Mouse (Mus musculus): ENCODE measurements around the gene Scfd2. TPM values are rescaled to one million over a fixed set of nuclear protein-coding genes. Genes with fewer than 3 reads are reported as not detected.

Scfd2 gene
- polyA plus RNA-seq, 1 experiment from 2014 or later: 12.9 TPM

- no peaks in the 10 kb centered on the region for H3K9me3 ChIP-seq (replicated peaks; ENCODE audit: control insufficient read depth, low read length)
- peaks cover 5% of the 10 kb centered on the region; the same call in 1 of the 2 replicates for H3K4me1 ChIP-seq (ENCODE audit: control insufficient read depth, insufficient read depth, low read length)
- ATAC-seq (replicated peaks; ENCODE audit: insufficient number of reproducible peaks, low FRiP score, low TSS enrichment): no peak
- H3K9ac ChIP-seq (ENCODE audit: low read depth, low read length): no peak overlapping the region
- H3K4me3 ChIP-seq (ENCODE audit: low read depth, low read length): no peak overlapping the region
- H3K36me3 ChIP-seq (ENCODE audit: control insufficient read depth, insufficient read depth, low read length): no peaks in the 10 kb centered on the region
- no peaks in the 10 kb centered on the region for H3K27me3 ChIP-seq (ENCODE audit: control insufficient read depth, insufficient read depth, low read length)
- no peak overlapping the region for H3K4me2 ChIP-seq
- 77% methylated on average over 10 of the region's 10 CpGs for WGBS (ENCODE audit: insufficient replicate concordance)
- no peak overlapping the region for H3K27ac ChIP-seq (ENCODE audit: low read depth, low read length)
Observed at GRCm38 (mm10) chr5:74447517-74448334, 83.8 kb downstream of the Scfd2 start.

DNA sequence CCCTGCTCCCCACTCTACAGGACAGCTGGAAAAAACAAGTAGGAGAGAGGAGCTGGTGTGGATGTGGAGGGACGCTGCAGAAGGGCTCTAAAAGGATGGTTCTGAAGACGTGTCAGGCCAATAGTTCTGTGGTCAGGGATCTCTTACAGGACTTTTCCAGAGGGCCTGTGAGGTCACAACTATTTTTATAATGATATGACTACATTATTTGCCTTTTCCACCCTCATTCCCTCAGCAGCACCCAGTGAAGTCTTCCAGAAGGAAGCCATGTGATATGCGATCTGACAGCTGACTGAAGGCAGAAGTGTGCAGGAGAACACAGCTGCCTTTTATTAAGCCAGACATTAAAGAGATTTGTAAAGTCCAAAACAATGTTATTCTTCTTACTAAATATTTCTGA is 85.7 kb downstream of the Scfd2 start:
- Histone ChIP-seq H3K36me3 (ENCODE audit: control insufficient read depth, insufficient read depth, low read length) (no peaks in the 10 kb centered on the region), H3K27me3 (ENCODE audit: control insufficient read depth, insufficient read depth, low read length) (no peaks in the 10 kb centered on the region), H3K9ac (ENCODE audit: low read depth, low read length) (no peak overlapping the region), H3K4me1 (ENCODE audit: control insufficient read depth, insufficient read depth, low read length) (peaks cover 5% of the 10 kb centered on the region; the same call in 1 of the 2 replicates), H3K4me2 (no peak overlapping the region), H3K9me3 (replicated peaks; ENCODE audit: control insufficient read depth, low read length) (no peaks in the 10 kb centered on the region), H3K4me3 (ENCODE audit: low read depth, low read length) (no peak overlapping the region), H3K27ac (ENCODE audit: low read depth, low read length) (0 out of 2 replicates have a peak overlapping the region, but pooled peaks have one; percentile 12)
- ATAC-seq (replicated peaks; ENCODE audit: insufficient number of reproducible peaks, low FRiP score, low TSS enrichment): no peak
- WGBS (ENCODE audit: insufficient replicate concordance): 43% methylated on average over 3 of the region's 3 CpGs

- ATAC-seq (replicated peaks; ENCODE audit: insufficient number of reproducible peaks, low FRiP score, low TSS enrichment): no peak
- 70% methylated on average over 8 of the region's 8 CpGs for WGBS (ENCODE audit: insufficient replicate concordance)
- H3K27me3 ChIP-seq (ENCODE audit: control insufficient read depth, insufficient read depth, low read length): no peaks in the 10 kb centered on the region
- H3K4me1 ChIP-seq (ENCODE audit: control insufficient read depth, insufficient read depth, low read length): no peaks in the 10 kb centered on the region
- no peaks in the 10 kb centered on the region for H3K9me3 ChIP-seq (replicated peaks; ENCODE audit: control insufficient read depth, low read length)
- H3K27ac ChIP-seq (ENCODE audit: low read depth, low read length): no peak overlapping the region
- no peak overlapping the region for H3K9ac ChIP-seq (ENCODE audit: low read depth, low read length)
- no peak overlapping the region for H3K4me2 ChIP-seq
- no peak overlapping the region for H3K4me3 ChIP-seq (ENCODE audit: low read depth, low read length)
- H3K36me3 ChIP-seq (ENCODE audit: control insufficient read depth, insufficient read depth, low read length): no peaks in the 10 kb centered on the region
Observed at GRCm38 (mm10) chr5:74438353-74438752, 93.2 kb downstream of the Scfd2 start.

- no peaks in the 10 kb centered on the region for H3K27me3 ChIP-seq (ENCODE audit: control insufficient read depth, insufficient read depth, low read length)
- WGBS (ENCODE audit: insufficient replicate concordance): 35% methylated on average over 9 of the region's 9 CpGs
- ATAC-seq (replicated peaks; ENCODE audit: insufficient number of reproducible peaks, low FRiP score, low TSS enrichment): no peak
Observed at GRCm38 (mm10) chr5:74433580-74434147, 97.9 kb downstream of the Scfd2 start.

DNA sequence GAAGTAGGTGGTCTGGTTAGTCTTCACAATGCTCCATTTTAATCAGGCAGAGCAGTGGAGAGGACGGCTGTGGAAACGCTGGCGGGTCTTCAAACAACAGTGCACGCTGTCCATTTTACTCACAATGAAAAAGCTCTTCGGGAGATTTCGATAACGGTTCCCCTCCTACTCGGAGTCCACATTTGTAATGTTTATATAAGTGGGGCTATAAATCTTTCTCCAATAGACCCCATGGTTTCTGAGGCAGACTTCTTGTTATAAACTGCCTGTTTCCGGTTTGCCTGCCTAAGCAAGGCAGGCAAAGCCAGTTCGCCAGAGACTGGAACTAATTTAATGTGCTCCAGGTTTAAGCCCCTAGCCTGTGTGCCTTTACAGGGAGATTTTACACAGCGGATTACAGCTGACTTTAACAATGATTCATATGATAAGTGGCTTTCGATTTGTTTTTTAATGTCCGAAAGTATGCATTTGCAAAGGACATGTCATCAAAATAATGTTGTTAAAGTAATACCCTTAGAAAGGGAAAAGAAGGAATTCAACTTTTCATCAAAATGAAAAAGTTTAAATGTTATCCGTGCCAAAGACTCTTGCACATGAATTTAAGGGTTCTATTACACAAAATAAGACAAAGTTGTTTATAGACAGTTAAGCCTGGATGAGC is 98.5 kb downstream of the Scfd2 start:
- H3K4me2 ChIP-seq: no peak overlapping the region
- ATAC-seq (replicated peaks; ENCODE audit: insufficient number of reproducible peaks, low FRiP score, low TSS enrichment): no peak

More at GRCm38 (mm10) chr5:74433580-74434147, 97.9 kb downstream of the Scfd2 start:
- Histone ChIP-seq H3K36me3 (ENCODE audit: control insufficient read depth, insufficient read depth, low read length) (no peaks in the 10 kb centered on the region), H3K4me3 (ENCODE audit: low read depth, low read length) (no peak overlapping the region), H3K4me2 (peak overlapping the region; percentile 22; the same call in 1 of the 2 replicates), H3K9ac (ENCODE audit: low read depth, low read length) (no peak overlapping the region), H3K9me3 (replicated peaks; ENCODE audit: control insufficient read depth, low read length) (no peaks in the 10 kb centered on the region), H3K4me1 (ENCODE audit: control insufficient read depth, insufficient read depth, low read length) (no peaks in the 10 kb centered on the region), H3K27ac (ENCODE audit: low read depth, low read length) (peak overlapping the region; percentile 31; the same call in 1 of the 2 replicates)

GRCm38 (mm10) chr5:74420615-74421132 is 110.9 kb downstream of the Scfd2 start:
- 50% methylated on average over 5 of the region's 5 CpGs for WGBS (ENCODE audit: insufficient replicate concordance)
- H3K4me2 ChIP-seq: no peak overlapping the region
- H3K36me3 ChIP-seq (ENCODE audit: control insufficient read depth, insufficient read depth, low read length): no peaks in the 10 kb centered on the region
- H3K9me3 ChIP-seq (replicated peaks; ENCODE audit: control insufficient read depth, low read length): no peaks in the 10 kb centered on the region
- H3K4me3 ChIP-seq (ENCODE audit: low read depth, low read length): no peak overlapping the region
- no peak overlapping the region for H3K9ac ChIP-seq (ENCODE audit: low read depth, low read length)
- no peak overlapping the region for H3K27ac ChIP-seq (ENCODE audit: low read depth, low read length)
- H3K4me1 ChIP-seq (ENCODE audit: control insufficient read depth, insufficient read depth, low read length): peaks cover 3% of the 10 kb centered on the region; the same call in 1 of the 2 replicates
- ATAC-seq (replicated peaks; ENCODE audit: insufficient number of reproducible peaks, low FRiP score, low TSS enrichment): no peak
- no peaks in the 10 kb centered on the region for H3K27me3 ChIP-seq (ENCODE audit: control insufficient read depth, insufficient read depth, low read length)

More for the DNA sequence above, 98.5 kb downstream of the Scfd2 start:
- Histone ChIP-seq H3K4me3 (ENCODE audit: low read depth, low read length) (no peak overlapping the region), H3K4me1 (ENCODE audit: control insufficient read depth, insufficient read depth, low read length) (no peaks in the 10 kb centered on the region), H3K9me3 (replicated peaks; ENCODE audit: control insufficient read depth, low read length) (no peaks in the 10 kb centered on the region), H3K36me3 (ENCODE audit: control insufficient read depth, insufficient read depth, low read length) (no peaks in the 10 kb centered on the region), H3K27me3 (ENCODE audit: control insufficient read depth, insufficient read depth, low read length) (no peaks in the 10 kb centered on the region), H3K27ac (ENCODE audit: low read depth, low read length) (no peak overlapping the region), H3K9ac (ENCODE audit: low read depth, low read length) (no peak overlapping the region)
- WGBS (ENCODE audit: insufficient replicate concordance): 55% methylated on average over 14 of the region's 14 CpGs

DNA sequence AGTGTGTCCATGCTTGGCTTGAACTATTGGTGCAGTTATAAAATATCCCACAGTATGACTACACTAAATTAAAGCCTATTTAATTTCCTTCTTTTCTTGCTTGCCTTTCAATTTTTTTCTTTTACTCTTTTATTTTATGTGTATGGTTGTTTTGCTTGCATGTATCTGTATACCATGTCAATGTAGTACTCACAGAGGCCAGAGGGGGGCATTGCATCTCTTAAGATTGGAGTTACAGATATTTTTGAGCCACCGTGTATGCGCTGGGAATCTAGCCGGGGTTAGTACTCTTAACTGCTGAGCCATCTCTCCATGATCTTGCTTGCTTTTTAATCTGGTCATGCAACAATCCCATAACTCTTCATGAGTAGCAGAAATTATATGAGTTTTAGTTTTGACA is 119.0 kb downstream of the Scfd2 start:
- Histone ChIP-seq H3K27me3 (ENCODE audit: control insufficient read depth, insufficient read depth, low read length) (no peaks in the 10 kb centered on the region), H3K9ac (ENCODE audit: low read depth, low read length) (no peak overlapping the region), H3K36me3 (ENCODE audit: control insufficient read depth, insufficient read depth, low read length) (no peaks in the 10 kb centered on the region), H3K9me3 (replicated peaks; ENCODE audit: control insufficient read depth, low read length) (no peaks in the 10 kb centered on the region), H3K27ac (ENCODE audit: low read depth, low read length) (no peak overlapping the region), H3K4me3 (ENCODE audit: low read depth, low read length) (no peak overlapping the region), H3K4me2 (no peak overlapping the region), H3K4me1 (ENCODE audit: control insufficient read depth, insufficient read depth, low read length) (no peaks in the 10 kb centered on the region; the same call in 1 of the 2 replicates)
- no peak for ATAC-seq (replicated peaks; ENCODE audit: insufficient number of reproducible peaks, low FRiP score, low TSS enrichment)
- WGBS (ENCODE audit: insufficient replicate concordance): 97% methylated on average over 3 of the region's 3 CpGs

DNA sequence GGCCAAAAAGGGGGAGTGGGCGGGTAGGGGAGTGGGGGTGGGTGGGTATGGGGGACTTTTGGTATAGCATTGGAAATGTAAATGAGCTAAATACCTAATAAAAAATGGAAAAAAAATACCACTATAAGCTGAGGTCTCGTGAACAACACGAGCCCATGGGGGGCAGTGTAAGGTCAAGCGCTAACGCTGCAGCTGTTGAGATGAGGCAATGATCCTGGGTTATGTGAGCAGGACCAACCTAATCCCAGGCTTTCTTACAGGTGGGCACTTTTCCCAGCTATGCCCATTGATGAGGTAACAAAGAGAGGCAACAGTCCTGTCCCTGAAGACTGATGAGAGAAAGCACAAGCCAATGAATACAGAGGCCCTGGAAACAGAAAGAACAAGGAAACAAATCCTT is 126.7 kb downstream of the Scfd2 start:
- H3K27ac ChIP-seq (ENCODE audit: low read depth, low read length): no peak overlapping the region
- no peak overlapping the region for H3K4me2 ChIP-seq
- ATAC-seq (replicated peaks; ENCODE audit: insufficient number of reproducible peaks, low FRiP score, low TSS enrichment): no peak
- H3K9me3 ChIP-seq (replicated peaks; ENCODE audit: control insufficient read depth, low read length): no peaks in the 10 kb centered on the region
- H3K36me3 ChIP-seq (ENCODE audit: control insufficient read depth, insufficient read depth, low read length): no peaks in the 10 kb centered on the region
- WGBS (ENCODE audit: insufficient replicate concordance): 90% methylated on average over 4 of the region's 5 CpGs
- H3K27me3 ChIP-seq (ENCODE audit: control insufficient read depth, insufficient read depth, low read length): no peaks in the 10 kb centered on the region
- peaks cover 13% of the 10 kb centered on the region; the same call in 1 of the 2 replicates for H3K4me1 ChIP-seq (ENCODE audit: control insufficient read depth, insufficient read depth, low read length)
- no peak overlapping the region for H3K4me3 ChIP-seq (ENCODE audit: low read depth, low read length)
- no peak overlapping the region for H3K9ac ChIP-seq (ENCODE audit: low read depth, low read length)
